Mouse (Mus musculus) Muller cell, postnatal 12 days (primary cell): ENCODE data around the gene 4933415A04Rik.

Experiments used
- DNase-seq: peaks from one replicate; pipeline ENCODE4 v3.0.0-alpha.2; 2015; ENCODE audit errors: inconsistent ontology term

The 4933415A04Rik gene

DNA sequence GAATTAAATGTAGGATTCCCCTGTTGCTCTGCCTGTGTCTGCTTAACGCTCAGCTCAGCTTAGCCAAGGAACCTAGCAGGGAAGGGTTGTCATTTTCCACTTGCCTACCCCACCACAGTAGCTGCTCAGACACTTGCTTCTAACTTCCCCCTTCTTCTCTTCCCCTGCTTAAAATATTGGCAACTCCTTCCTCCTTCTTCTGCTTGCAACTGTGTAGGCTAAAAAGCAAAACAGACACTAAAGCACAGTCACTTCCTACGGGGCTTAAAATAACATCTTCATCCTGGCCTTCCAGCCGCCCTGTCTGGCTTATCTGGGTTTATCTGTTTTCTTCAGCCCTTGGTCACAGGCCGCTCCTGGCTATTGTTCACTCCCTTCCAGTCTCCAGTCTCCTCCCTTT lies 45.7 kb downstream of the 4933415A04Rik start:
- no peak for DNase-seq

GRCm38 (mm10) chr11:43633165-43633564 lies 46.3 kb downstream of the 4933415A04Rik start:
- no peak for DNase-seq

DNA sequence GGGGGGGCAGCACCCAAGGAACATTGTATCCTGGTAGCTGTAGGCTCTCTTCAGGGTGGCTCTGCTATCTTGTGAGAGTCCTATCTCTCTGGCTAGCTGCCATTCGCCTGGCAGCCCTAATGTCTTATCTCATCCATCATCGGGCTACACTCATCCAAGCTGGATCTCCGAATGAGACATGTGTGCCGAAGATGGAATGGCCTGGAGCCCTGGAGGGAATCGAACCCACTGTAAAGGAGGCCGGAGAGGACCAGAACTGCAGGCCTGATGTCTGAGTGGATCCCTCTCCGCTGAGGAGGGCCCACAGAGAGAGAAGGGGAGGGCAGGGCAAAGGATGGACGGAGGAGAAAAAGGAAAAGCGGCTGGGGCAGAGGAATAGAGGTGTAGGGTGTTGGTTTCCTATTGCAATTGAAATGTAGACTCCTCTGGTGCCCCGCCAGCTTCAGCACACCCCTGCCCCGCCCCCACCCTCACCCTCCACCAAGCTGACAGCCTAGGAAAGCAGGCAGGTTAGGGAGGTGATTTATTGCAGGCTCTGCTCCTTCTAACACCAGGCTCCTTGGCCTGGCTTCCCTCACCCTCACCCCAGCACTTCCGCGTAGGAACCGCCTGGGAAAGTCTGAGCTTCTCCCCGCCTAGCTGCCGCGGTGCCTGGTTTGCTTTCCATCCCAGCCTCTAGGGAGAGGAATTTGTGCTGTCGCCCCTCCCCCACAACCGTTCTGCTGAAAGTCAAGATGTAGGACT lies 47.0 kb downstream of the 4933415A04Rik start:
- peak; percentile 45 for DNase-seq

DNA sequence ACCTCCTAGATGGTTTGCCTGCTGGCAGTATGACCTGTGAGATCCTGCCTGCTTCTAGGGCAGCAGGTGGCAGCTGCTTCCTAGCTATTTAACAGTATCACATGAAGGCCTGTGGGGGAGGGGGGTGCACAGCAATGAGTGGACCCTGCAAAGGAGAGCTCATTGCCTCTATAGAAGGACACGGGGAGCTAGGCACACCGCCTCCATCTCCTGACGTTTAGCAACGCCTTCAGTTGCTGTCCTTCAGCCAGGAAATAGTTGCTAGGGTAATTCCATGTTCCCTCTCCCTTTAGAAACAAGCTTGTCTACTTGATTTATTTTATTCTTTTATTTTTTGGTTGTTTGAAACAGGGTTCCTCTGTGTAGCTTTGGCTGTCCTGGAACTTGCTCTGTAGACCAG lies 49.9 kb downstream of the 4933415A04Rik start:
- no peak for DNase-seq

- DNase-seq, result no peak
Observed at GRCm38 (mm10) chr11:43638486-43638885, 51.6 kb downstream of the 4933415A04Rik start.
